Mouse (Mus musculus) cerebellum, adult 2 months (tissue): ENCODE data around the gene Adamts20. TPM values are rescaled to one million over a fixed set of nuclear protein-coding genes. Genes with fewer than 3 reads are reported as not detected.

Experiments
- DNase-seq, 2 experiments: peaks; one replicate each; pipeline ENCODE4 v3.0.0; 2021
- H3K27ac ChIP-seq: fragments of 200-500 bp; 2 replicates; pipeline ENCODE4 v1.5.1; 2012; ENCODE audit warnings: low read length, control low read depth, inconsistent platforms; ENCODE audit not compliant: insufficient read depth
- H3K27me3 ChIP-seq: fragments of 200-500 bp; 2 replicates; pipeline ENCODE4 v1.6.1; 2012; ENCODE audit warnings: inconsistent platforms, mild to moderate bottlenecking, low read length, moderate library complexity; ENCODE audit not compliant: control insufficient read depth, insufficient read depth
- H3K4me1 ChIP-seq: fragments of 200-500 bp; 2 replicates; pipeline ENCODE4 v1.6.1; 2011; ENCODE audit warnings: low read length; ENCODE audit not compliant: control insufficient read depth, insufficient read depth
- H3K4me3 ChIP-seq: fragments of 200-500 bp; replicated peaks from 2 replicates; pipeline ENCODE3; 2011; ENCODE audit warnings: mild to moderate bottlenecking, low read depth, low read length, control low read depth; ENCODE audit not compliant: insufficient read depth
- CTCF ChIP-seq: fragments of 200-500 bp; IDR thresholded peaks from 2 replicates; pipeline ENCODE4 v1.5.1; 2011; ENCODE audit warnings: low read depth, mild to moderate bottlenecking, control low read depth, low read length, moderate library complexity, borderline replicate concordance; ENCODE audit not compliant: insufficient read depth
- POLR2A ChIP-seq: fragments of 200-500 bp; IDR thresholded peaks from 2 replicates; pipeline ENCODE4 v1.6.1; 2011; ENCODE audit warnings: low read length, control low read depth, borderline replicate concordance; ENCODE audit not compliant: insufficient read depth
- WGBS: fragments of 180-500 bp; shearing (Covaris S2); methylation state at CpG from one replicate; pipeline ENCODE4 v1.1.7; 2018; 5-methylcytosine and 5-hydroxymethylcytosine counted together
- polyA plus RNA-seq: library from polyadenylated mRNA; depleted of rRNA; stranded (reverse); fragments of >200 nt; gene quantifications from 2 replicates; pipeline ENCODE4 v1.2.3, GENCODE M21; 2012

The Adamts20 gene
- polyA plus RNA-seq, 1 experiment: 4.5 TPM

DNA sequence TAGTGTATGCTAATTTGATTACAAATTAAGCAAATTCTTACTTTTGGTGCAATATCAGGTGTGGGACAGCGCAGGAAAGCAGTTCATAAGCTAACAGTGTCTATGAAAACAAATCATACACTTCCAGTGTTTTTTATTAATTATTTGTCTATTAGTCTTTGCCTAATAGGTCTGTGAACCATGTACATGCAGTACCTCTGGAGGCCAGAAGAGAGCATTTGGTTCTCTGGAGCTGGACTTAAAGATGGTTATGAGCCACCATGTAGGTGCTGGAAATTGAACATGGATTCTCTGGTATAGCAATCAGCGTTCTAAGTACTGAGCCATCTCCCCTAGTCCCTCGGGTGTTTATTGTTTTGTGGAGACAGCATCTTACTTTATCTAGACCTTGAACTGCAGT lies 149.0 kb downstream of the Adamts20 start:
- DNase-seq: no peak
- TF ChIP-seq CTCF: no peak
- TF ChIP-seq POLR2A: no peak
- 96% methylated on average over 3 of the region's 3 CpGs for WGBS
- no peak overlapping the region for H3K27ac ChIP-seq
- no peaks in the 10 kb centered on the region for H3K4me1 ChIP-seq
- H3K27me3 ChIP-seq: no peaks in the 10 kb centered on the region
- no peak overlapping the region for H3K4me3 ChIP-seq

GRCm38 (mm10) chr15:94309689-94310088 lies 155.5 kb downstream of the Adamts20 start:
- Histone ChIP-seq H3K27me3 (no peaks in the 10 kb centered on the region), H3K4me1 (no peaks in the 10 kb centered on the region), H3K4me3 (no peak overlapping the region), H3K27ac (no peak overlapping the region)
- DNase-seq: no peak
- no peak for TF ChIP-seq POLR2A
- no peak for TF ChIP-seq CTCF
- 79% methylated on average over 7 of the region's 7 CpGs for WGBS

DNA sequence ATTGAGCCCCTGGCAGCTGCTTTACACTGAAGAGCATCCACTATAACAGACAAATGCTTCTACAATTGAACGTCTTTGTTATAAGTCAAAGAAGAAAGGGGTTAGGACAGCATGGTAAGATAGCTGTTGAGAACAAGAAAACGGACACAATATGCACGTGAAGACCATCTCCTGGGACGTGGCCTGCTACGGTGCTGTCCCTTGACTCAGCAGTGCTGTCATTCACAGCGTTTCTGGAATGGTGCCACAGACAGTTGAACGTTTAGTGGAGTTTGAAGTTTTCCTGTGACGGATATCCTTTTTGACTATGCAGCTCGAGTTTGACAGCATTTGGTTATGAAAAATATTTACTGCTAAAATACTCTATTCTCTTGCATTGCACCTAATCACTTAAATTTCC lies 157.3 kb downstream of the Adamts20 start:
- Histone ChIP-seq H3K4me3 (no peak overlapping the region), H3K27ac (no peak overlapping the region), H3K27me3 (no peaks in the 10 kb centered on the region), H3K4me1 (no peaks in the 10 kb centered on the region)
- DNase-seq: no peak
- TF ChIP-seq POLR2A (no peak), CTCF (no peak)
- whole genome bisulfite sequencing: 25% methylated on average over 9 of the region's 9 CpGs

DNA sequence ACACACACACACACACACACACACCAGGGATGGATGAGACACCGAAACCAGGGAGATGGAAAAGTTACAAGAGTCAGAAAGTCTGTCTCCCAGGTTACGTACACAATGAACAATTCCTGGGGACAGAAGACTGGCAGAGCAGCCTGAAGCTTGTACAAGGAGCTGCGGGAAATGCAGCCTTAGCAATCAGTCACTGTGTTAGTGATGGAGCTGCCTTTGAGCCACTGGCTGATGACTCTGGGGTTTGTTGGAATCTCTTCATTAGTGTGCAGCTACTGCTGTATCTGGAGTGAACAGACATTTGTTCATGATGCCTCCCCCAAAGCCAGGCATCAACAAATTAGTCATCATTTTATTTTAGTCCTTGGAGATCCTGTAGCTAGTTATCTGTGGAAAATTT lies 162.1 kb downstream of the Adamts20 start:
- Histone ChIP-seq H3K4me1 (no peaks in the 10 kb centered on the region), H3K27me3 (no peaks in the 10 kb centered on the region), H3K27ac (no peak overlapping the region), H3K4me3 (no peak overlapping the region)
- TF ChIP-seq CTCF (no peak), POLR2A (no peak)
- no peak for DNase-seq
- WGBS: 51% methylated on average over 3 of the region's 3 CpGs

DNA sequence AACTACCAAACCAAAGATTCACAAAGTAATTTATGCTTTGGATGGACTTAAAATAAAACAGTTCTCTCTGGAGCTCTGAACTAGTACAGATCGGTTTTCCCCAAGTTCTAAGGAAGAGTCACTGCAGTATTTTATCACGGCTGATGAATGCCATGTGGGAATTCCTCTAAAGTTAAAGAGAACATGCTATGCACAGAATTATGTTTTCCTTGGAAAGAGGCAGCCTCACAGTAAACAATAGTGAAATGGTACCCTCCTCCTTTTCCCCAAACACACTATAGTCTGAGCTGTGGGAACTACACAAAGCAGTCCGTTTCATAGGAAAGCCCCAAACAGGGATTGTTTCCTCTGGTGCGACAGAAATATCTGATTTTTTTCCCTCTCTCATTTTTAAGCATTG lies 171.1 kb downstream of the Adamts20 start:
- Histone ChIP-seq H3K27ac (no peak overlapping the region), H3K27me3 (no peaks in the 10 kb centered on the region), H3K4me3 (no peak overlapping the region), H3K4me1 (no peaks in the 10 kb centered on the region)
- no peak for DNase-seq
- TF ChIP-seq POLR2A: no peak
- TF ChIP-seq CTCF: no peak
- 85% methylated on average over 4 of the region's 4 CpGs for WGBS

DNA sequence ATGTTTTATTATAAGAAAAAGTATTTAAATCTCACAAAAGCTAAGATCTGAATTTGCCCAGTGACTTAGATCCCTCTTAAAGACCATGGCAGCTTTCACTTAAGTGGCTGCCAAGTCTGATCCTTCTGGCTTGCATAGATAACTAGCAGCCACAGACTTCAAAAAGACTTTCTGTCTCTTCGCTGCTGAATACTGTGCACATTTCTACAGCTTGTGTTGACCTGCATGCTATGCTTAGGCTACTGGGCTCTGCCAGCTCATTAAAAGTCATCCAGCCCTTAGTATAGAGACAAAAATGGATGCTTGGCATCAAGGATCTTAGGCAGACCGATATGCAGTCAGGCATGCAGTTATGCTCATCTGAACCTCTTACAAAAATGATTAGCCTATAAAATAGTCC lies 177.2 kb downstream of the Adamts20 start:
- no peak for DNase-seq
- H3K4me1 ChIP-seq: no peaks in the 10 kb centered on the region
- no peak overlapping the region for H3K4me3 ChIP-seq
- TF ChIP-seq CTCF: no peak
- TF ChIP-seq POLR2A: no peak
- H3K27ac ChIP-seq: no peak overlapping the region
- H3K27me3 ChIP-seq: no peaks in the 10 kb centered on the region
- WGBS: 20% methylated on average over 2 of the region's 2 CpGs

DNA sequence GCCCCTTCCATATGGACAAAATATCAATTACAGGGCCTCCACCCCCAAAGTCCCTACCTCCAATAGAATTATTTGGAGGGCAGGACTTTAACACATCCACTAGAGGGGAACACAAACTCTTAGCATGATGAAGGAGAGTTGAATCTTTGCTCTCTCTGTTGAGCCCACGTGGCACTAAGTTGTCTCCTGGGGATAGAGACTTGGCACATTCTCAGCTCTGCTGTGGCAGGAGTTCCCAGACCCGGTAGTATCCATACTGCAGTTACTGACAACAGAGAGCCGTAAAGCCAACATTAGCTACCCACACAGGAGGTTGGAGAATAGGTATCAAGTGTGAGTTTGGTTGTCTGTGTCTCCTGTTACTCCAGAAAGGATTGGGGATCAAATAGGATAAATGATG lies 177.7 kb downstream of the Adamts20 start:
- no peak for DNase-seq
- H3K27ac ChIP-seq: no peak overlapping the region
- WGBS: 22% methylated on average over 3 of the region's 3 CpGs
- no peak for TF ChIP-seq CTCF
- TF ChIP-seq POLR2A: no peak
- no peaks in the 10 kb centered on the region for H3K4me1 ChIP-seq
- H3K27me3 ChIP-seq: no peaks in the 10 kb centered on the region
- no peak overlapping the region for H3K4me3 ChIP-seq

- 66% methylated on average over 8 of the region's 8 CpGs for WGBS
- no peak for DNase-seq
- Histone ChIP-seq H3K27me3 (no peaks in the 10 kb centered on the region; the same call in 1 of the 2 replicates), H3K4me1 (no peaks in the 10 kb centered on the region), H3K4me3 (no peak overlapping the region), H3K27ac (no peak overlapping the region)
- no peak for TF ChIP-seq CTCF
- no peak for TF ChIP-seq POLR2A
Measured at GRCm38 (mm10) chr15:94276418-94276817, 188.8 kb downstream of the Adamts20 start.
